Mouse (Mus musculus) yolk sac, embryonic 10.5 days (tissue): Measurements from ENCODE around the gene Phpt1.
"Not testable (repeated sequence)": the region's sequence is repeated elsewhere in the genome, so short reads cannot be mapped to it uniquely, and the experiment has no call there.

ENCODE experiments used
- DNase-seq: peaks from one replicate; pipeline ENCODE4 v3.0.0-alpha.2; 2017; ENCODE audit warnings: low spot score

Gene Phpt1

GRCm38 (mm10) chr2:25558774-25559173 lies 16.2 kb downstream of the Phpt1 start:
- no peak for DNase-seq

- DNase-seq = peak; percentile 76
Measured at GRCm38 (mm10) chr2:25557964-25558360, 17.1 kb downstream of the Phpt1 start.

DNA sequence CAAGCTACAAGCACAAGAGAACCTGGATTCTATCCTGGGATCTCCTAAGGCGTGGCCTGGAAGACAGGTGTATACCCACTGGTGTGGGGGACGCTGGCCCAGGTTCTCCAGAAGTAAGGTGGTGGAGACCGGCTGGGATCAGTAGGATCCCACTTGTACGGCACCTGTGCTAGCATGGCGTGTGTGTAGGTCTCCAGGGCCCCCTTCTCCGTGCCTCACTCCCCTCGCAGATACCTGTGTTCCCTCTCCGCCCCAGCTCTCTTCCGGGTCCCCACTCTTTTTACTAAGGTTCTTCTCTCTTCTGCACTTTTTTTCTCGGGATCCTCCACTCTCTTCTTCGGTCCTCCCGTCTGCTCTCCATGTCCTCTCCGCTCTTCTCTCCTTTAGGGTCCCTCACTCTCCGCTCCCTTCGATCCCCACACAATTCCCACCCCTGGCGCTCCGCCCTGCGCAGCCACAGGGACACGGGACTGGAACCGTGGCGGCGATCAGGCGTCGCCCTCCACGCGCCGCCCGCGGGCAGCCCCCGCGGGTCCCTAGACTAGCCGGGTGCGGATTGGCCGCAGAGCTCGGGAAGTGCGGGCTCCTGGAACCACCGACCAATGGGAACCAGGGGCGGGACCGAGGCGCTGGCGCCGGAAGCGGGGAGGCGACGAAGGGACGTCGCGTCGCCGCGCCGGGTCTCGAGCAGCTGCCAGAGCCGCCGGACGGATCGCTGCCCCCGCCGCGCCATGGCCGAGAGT lies 17.6 kb downstream of the Phpt1 start, which contains the start of gene Edf1:
TSS of gene Edf1 (plus strand) at position 627 of the 743 bp plus-strand sequence.
- peak; percentile 92 for DNase-seq

DNA sequence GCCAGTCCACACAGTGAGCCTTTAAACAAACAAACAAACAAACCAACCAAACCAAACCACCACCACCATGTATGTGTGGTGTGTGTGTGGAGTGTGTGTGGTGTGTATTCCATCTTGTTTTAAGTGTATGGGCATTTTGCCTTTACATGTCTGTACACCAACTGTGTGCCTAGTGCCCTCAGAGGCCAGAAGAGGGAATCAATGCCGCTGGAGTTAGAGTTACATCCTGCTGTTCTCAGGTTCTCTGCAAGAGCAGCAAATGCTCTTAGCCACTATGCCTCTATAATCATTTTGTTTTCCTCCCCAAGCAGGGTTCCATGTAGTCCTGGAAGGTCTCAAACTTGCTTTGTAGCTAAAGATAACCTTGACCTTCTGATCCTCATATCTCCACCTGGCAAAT lies 18.7 kb downstream of the Phpt1 start:
- DNase-seq = no peak

DNA sequence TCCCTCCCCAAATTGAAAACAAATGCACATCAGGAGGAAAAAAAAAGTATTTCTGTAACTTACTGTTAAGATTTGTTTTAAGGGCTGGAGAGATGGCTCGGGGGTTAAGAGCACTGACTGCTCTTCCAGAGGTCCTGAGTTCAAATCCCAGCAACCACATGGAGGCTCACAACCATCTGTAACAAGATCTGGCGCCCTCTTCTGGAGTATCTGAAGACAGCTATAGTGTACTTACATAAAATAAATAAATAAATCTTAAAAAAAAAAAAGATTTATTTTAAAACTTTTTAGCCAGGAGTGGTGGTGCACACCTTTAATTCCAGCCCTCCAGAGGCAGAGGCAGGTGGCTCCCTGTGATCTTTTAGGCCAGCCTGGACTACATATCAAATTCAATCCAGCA lies 19.5 kb downstream of the Phpt1 start:
- not testable (repeated sequence) for DNase-seq

DNA sequence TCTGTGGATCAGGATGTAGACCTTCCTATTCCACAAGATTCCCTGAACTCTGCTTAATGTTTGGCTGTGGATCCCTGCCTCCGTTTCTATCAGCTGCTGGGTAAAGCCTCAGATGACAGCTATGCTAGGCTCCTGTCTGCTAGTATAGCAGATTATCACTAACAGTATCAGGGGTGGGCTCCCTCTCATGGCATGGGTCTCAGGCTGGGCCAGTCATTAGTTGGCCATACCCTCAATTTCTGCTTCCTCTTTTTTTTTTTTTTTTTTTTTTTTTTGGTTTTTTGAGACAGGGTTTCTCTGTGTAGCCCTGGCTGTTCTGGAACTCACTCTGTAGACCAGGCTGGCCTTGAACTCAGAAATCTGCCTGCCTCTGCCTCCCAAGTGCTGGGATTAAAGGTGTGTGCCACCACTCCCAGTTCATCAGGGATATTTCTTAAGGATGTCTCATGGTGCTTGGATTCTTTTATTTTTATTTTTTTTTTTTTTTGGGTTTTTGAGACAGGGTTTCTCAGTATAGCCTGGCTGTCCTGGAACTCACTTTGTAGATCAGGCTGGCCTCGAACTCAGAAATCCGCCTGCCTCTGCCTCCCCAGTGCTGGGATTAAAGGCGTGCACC lies 21.7 kb downstream of the Phpt1 start:
- not testable (repeated sequence) for DNase-seq

- no peak for DNase-seq
Measured at GRCm38 (mm10) chr2:25551186-25551585, 23.8 kb downstream of the Phpt1 start.

- DNase-seq = no peak
Measured at GRCm38 (mm10) chr2:25549021-25549991, 25.7 kb downstream of the Phpt1 start.

DNA sequence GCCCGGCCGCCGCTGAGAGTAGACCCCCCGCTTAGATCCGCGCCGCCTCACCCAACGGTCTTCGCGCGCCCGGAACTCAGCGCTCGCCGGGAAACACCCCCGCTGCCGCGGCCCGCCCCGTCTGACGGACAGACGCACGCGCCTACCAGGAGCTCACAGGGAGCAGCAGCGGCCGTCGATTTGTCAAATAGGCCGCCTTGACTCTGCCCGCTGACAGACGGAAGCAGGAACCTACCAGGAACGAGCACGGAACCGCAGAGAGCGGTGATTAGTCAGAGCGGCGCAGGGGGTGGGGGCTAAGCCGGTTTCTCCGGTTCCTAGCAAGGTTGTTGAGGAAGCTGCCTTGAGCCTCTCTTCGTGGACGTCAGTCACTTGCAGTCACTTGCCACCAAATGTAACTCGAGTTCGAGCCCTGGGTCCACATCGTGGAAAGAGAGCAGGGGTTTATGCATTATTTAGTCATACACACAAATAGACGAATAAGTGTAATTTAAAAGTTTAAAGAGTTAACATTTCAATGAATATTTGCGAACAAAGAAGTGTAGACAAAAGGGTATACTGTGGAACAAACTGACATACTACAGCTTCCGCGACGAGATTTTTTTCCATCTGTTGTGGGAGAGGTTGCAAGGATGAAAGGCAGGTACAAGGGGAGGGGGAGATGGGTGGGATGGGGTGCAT lies 28.1 kb downstream of the Phpt1 start, which contains the start of gene Traf2:
TSS of gene Traf2 (minus strand) at position 130 of the 681 bp plus-strand sequence.
- DNase-seq = peak; percentile 99

GRCm38 (mm10) chr2:25545996-25546810 lies 28.8 kb downstream of the Phpt1 start:
- no peak for DNase-seq

DNA sequence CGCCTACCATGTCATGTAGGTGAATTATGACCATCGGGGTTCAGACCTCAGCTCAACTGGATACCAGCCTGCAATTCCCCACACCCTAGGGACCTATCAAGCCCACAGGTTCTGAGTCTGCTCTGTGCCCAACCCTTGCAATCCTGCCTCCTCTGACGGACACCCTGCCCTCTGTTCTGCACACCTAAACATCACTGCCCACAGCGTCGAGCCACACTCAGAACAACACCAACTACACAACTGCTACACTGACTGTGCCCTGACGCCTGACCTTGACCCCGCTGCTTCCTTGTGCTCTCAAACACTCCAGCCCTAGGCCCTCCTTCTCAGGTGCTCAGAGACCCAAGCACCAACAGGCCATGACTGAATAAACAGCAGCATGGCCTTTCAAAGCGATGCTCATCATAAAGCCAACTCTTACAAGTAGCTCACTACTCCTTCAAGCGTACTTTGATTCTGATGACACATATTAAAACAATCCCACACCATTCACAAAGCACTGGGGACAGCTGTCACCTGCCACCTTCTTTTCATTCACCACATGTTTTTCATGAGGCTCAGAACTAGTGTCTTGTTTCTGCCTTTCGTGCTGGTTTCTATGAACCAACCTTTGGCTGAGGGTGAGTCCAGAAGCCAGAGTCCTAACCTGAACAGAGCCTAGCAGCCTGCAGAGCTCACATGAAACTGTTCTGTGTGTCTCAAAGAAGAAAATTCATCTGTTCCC lies 33.2 kb downstream of the Phpt1 start:
- DNase-seq = no peak

DNA sequence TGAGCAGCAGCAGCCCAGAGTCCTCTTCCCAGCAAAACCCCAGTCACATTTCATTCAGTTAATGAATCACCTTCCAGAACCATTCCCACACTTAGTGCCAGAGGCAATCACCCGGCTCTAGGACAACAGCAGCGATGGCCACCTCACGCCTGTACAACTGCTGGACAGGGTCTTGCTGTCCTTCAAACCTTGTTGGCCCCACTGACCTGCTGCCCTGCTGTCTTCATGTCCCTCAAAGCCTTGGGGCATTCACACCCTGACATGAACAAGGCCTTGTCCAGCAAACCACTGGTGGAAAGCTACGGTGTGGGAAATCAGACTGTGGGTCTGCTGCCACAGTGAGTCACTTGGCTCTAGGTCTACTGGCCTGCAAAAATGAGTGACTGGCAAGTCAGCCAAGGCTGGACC lies 34.5 kb downstream of the Phpt1 start:
- DNase-seq = no peak

DNA sequence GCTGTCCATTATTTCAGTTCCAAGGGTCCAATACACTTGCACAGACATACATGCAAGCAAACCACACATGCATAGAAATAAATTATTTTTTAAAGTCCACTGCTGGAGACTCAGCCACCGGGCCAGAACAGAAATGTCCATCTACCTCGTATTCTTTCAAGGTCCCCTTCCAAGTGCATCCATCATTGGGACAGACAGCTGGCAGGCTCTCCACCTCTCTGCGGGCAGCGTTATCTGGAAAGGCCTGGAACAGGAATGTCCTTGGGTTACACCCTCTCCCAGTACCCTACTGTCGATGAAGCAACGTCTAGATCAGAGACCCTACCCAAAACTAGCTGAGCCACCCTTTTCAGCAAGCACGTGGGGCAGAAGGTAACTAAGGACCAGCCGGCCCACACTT lies 38.5 kb downstream of the Phpt1 start:
- DNase-seq = no peak

DNA sequence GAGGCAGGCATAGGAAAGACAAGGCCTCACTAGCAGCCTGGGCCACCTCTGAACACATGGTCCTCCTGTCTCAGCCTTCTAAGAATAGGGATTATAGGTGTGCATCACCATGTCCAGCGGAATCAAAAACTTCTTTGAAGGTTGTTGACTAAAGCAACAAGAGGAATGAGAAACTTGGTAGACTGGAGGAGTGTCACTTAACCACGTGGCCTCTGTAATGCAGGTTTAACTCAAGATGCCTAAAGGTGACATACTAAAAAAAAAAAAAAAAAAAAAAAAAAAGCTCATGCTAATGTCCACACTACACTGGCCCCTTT lies 40.2 kb downstream of the Phpt1 start:
- no peak for DNase-seq

DNA sequence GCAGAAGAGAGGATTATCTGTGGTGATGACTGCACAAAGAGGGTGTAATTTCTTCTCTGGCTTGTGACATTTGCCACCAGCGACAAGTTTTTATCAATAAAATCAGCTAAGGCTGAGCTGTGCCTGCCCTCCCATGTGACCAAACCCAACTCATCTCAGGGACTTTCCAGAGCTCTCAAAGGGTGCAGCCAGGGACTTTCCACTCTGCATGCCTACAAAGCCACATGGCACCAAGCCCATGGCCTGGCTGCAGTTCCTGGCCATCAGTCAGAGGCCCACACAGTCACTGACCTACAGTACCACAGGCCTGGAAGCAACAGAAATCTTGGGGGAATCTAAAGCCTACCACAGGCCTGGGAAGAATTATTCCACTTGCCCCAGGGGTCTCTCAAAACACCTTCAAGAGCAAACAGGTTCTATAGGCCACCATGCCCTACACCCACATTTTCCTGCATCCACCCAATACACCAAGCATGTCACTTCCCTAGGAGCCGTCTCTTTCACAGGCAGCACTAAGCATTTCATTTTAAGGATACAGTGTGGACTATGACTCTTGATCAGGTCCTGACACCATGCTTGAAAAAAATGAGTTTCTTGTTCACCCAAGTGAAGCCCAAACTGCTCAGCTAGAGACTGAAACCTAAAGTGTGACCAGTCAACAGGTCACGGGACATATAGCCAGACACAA lies 40.7 kb downstream of the Phpt1 start:
- no peak for DNase-seq

GRCm38 (mm10) chr2:25533707-25534106 lies 41.3 kb downstream of the Phpt1 start:
- DNase-seq = no peak

GRCm38 (mm10) chr2:25526510-25527302 lies 48.3 kb downstream of the Phpt1 start:
- no peak for DNase-seq
